Mouse (Mus musculus) lung, postnatal 0 days (tissue): ENCODE measurements around the gene Rfng.

Experiments used
- CTCF ChIP-seq: IDR thresholded peaks from 2 replicates; pipeline ENCODE4 v1.5.1; 2016; ENCODE audit warnings: antibody characterized with exemption, mild to moderate bottlenecking
- EP300 ChIP-seq: IDR thresholded peaks from 2 replicates; pipeline ENCODE4 v1.6.1; 2016; ENCODE audit warnings: antibody characterized with exemption, mild to moderate bottlenecking, control low read depth

DNA sequence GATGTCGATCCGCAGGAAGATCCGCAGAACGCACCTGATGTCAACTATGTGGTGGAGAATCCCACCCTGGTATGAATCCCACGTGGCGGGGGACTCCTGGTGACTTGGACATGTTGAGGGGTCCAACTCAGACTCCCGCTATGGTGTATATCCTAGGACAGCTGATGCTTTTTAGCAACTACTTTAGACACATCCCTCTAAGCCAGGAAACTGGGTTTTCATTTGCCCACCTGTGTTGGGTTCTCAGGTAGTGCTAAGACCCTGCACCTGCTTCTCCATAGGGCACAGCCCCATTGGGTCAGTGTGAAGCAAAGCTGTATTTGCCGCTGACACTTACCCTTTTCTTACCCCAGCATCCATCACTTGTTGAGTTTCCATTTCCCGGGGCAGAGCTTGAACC lies 1.1 kb upstream of the Rfng start:
- TF ChIP-seq CTCF (no peak), EP300 (no peak)
